ENCODE assay signal across 11 mouse cellular contexts in the genomic region with DNA sequence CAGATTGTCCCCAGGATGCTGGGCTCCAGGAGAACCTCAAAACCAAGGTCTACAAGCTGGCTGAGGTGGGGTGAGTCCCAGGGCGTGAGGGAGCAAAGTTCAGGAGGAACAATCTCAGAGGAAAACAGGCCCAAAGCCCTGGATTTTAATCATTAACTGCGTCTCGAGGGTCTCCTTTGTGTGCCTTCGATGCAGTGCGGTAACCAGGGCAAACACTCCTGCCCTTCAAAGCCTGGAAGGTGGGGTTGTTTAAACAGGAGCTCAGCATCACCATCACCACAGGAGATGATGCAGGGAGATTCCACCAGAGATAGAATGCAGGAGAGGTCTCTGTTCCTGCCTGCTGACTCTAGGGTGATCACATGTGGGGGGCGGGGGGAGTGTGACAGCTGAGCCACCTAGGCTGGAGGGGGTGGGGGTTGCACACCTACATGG. TPM values are rescaled to one million over a fixed set of nuclear protein-coding genes. Genes with fewer than 3 reads are reported as not detected.
DNase-seq lines count a peak whose midpoint lies in the region; ATAC-seq and TF ChIP-seq lines count a peak whose summit lies in the region.
"Had no signal": no experiment of that assay in that cellular context is flagged by ENCODE, and none has a peak within 500 bp of the region (broad histone marks: within the 10 kb centered on the region; RNA-seq: fewer than 3 reads in every experiment).

No protein-coding gene starts in this region.

- no peaks in the 10 kb centered on the region for H3K36me3 ChIP-seq in lung, embryonic 14.5 days (ENCODE audit: insufficient read depth)
- H3K36me3 ChIP-seq in kidney, embryonic 16.5 days (ENCODE audit: insufficient read depth, low read length) = no peaks in the 10 kb centered on the region
- H3K36me3 ChIP-seq in liver, embryonic 16.5 days (ENCODE audit: control insufficient read depth, insufficient read depth) = no peaks in the 10 kb centered on the region
- H3K36me3 ChIP-seq: limb, embryonic 15.5 days had no signal

- no peaks in the 10 kb centered on the region for H3K9me3 ChIP-seq in lung, embryonic 14.5 days (ENCODE audit: low read depth, low read length)
- H3K9me3 ChIP-seq in kidney, embryonic 16.5 days (ENCODE audit: low read length) = no peaks in the 10 kb centered on the region
- no peaks in the 10 kb centered on the region for H3K9me3 ChIP-seq in liver, embryonic 16.5 days (replicated peaks; ENCODE audit: control insufficient read depth, low read length)
- H3K9me3 ChIP-seq: limb, embryonic 15.5 days had no signal

- peak; percentile 44 for ATAC-seq in lung, embryonic 14.5 days (ENCODE audit: insufficient read depth)
- ATAC-seq in kidney, embryonic 16.5 days (ENCODE audit: low FRiP score, low TSS enrichment) = peak; percentile 57
- ATAC-seq in liver, embryonic 16.5 days (ENCODE audit: low read depth) = peak; percentile 62

- H3K27me3 ChIP-seq in lung, embryonic 14.5 days (ENCODE audit: insufficient read depth, low read length) = no peaks in the 10 kb centered on the region
- no peaks in the 10 kb centered on the region for H3K27me3 ChIP-seq in kidney, embryonic 16.5 days (ENCODE audit: insufficient read depth, low read length)
- H3K27me3 ChIP-seq in liver, embryonic 16.5 days (ENCODE audit: control insufficient read depth, insufficient read depth, low read depth, low read length) = no peaks in the 10 kb centered on the region
- H3K27me3 ChIP-seq: limb, embryonic 15.5 days had no signal

- peak; percentile 77 for DNase-seq in lung, embryonic 14.5 days
- no peak for DNase-seq in lung, postnatal 4 days
- DNase-seq in ZHBTc4 (ENCODE audit: low read depth, low spot score) = peak; percentile 69
- no peak for DNase-seq in left cerebral cortex, adult 9 months (ENCODE audit: low spot score in 2 of 2)
- no peak for DNase-seq in right cerebral cortex, postnatal 4 days
- DNase-seq in retina, embryonic 14.5 days (ENCODE audit: low spot score) = no peak
- DNase-seq: cerebellum, adult 11 months had no signal

- H3K4me2 ChIP-seq in lung, embryonic 14.5 days = peak overlapping the region; percentile 16; the same call in 1 of the 2 replicates
- no peak overlapping the region for H3K4me2 ChIP-seq in kidney, embryonic 16.5 days (replicated peaks; ENCODE audit: low read depth, low read length)
- no peak overlapping the region for H3K4me2 ChIP-seq in liver, embryonic 16.5 days (ENCODE audit: low read depth, low read length)
- H3K4me2 ChIP-seq: limb, embryonic 15.5 days had no signal

- peaks cover 52% of the 10 kb centered on the region for H3K4me1 ChIP-seq in lung, embryonic 14.5 days (ENCODE audit: insufficient read depth)
- H3K4me1 ChIP-seq in kidney, embryonic 16.5 days (ENCODE audit: insufficient read depth, low read length) = peaks cover 56% of the 10 kb centered on the region
- peaks cover 14% of the 10 kb centered on the region for H3K4me1 ChIP-seq in liver, embryonic 16.5 days (ENCODE audit: control insufficient read depth, low read depth, low read length)

- peak overlapping the region; percentile 89 for H3K27ac ChIP-seq in lung, embryonic 14.5 days (ENCODE audit: low read depth)
- peak overlapping the region; percentile 90 for H3K27ac ChIP-seq in kidney, embryonic 16.5 days (ENCODE audit: low read length)
- H3K27ac ChIP-seq in liver, embryonic 16.5 days (ENCODE audit: low read length) = peak overlapping the region; percentile 68
- H3K27ac ChIP-seq: limb, embryonic 15.5 days had no signal

- 45% methylated on average over 6 of the region's 6 CpGs for WGBS in lung, embryonic 14.5 days
- WGBS in kidney, embryonic 16.5 days = 38% methylated on average over 6 of the region's 6 CpGs
- 49% methylated on average over 6 of the region's 6 CpGs for WGBS in liver, embryonic 16.5 days (ENCODE audit: insufficient replicate concordance)

- no peak overlapping the region for H3K4me3 ChIP-seq in lung, embryonic 14.5 days (ENCODE audit: low read depth, low read length)
- no peak overlapping the region for H3K4me3 ChIP-seq in kidney, embryonic 16.5 days (ENCODE audit: low read length)
- H3K4me3 ChIP-seq in liver, embryonic 16.5 days (ENCODE audit: low read depth, low read length) = no peak overlapping the region
- H3K4me3 ChIP-seq: limb, embryonic 15.5 days had no signal

- TF ChIP-seq CTCF in lung, embryonic 14.5 days (IDR thresholded peaks at IDR 0.05; ENCODE audit: low read depth) = no peak

- no peak overlapping the region; the same call in 1 of the 2 replicates for H3K9ac ChIP-seq in lung, embryonic 14.5 days
- H3K9ac ChIP-seq in kidney, embryonic 16.5 days (replicated peaks; ENCODE audit: low read length) = no peak overlapping the region
- no peak overlapping the region for H3K9ac ChIP-seq in liver, embryonic 16.5 days (ENCODE audit: low read depth, low read length)
- H3K9ac ChIP-seq: limb, embryonic 15.5 days had no signal

RNA-seq across cellular contexts. Expression of a gene that starts 16.5 kb away (rescaled TPM):
- 1.4 and 1.5 TPM in 2 replicates for polyA plus RNA-seq in lung, embryonic 14.5 days (2014; fragmentation: Nextera tagmentation; extraction: Ambion mirVana)
- 0.69 and 0.89 TPM in 2 replicates for polyA plus RNA-seq in kidney, embryonic 16.5 days (2015; fragmentation: Nextera tagmentation; extraction: Ambion mirVana)
- 0.69 and 0.71 TPM in 2 replicates for polyA plus RNA-seq in liver, embryonic 16.5 days (2015; fragmentation: Nextera tagmentation; extraction: Ambion mirVana)
- polyA plus RNA-seq: heart, postnatal 0 days had no signal

RNA-seq across cellular contexts. Expression of a gene that starts 32.2 kb away (rescaled TPM):
- polyA plus RNA-seq in lung, embryonic 14.5 days (2014; fragmentation: Nextera tagmentation; extraction: Ambion mirVana) = 0.27 TPM in 1 of 2 replicates, not detected in the other
- polyA plus RNA-seq in kidney, embryonic 16.5 days (2015; fragmentation: Nextera tagmentation; extraction: Ambion mirVana) = 0.22 and 0.36 TPM in 2 replicates
- not detected in 2 replicates for polyA plus RNA-seq in liver, embryonic 16.5 days (2015; fragmentation: Nextera tagmentation; extraction: Ambion mirVana)

RNA-seq across cellular contexts. Expression of a gene that starts 42.9 kb away (rescaled TPM):
- not detected in 2 replicates for polyA plus RNA-seq in lung, embryonic 14.5 days (2014; fragmentation: Nextera tagmentation; extraction: Ambion mirVana)
- 0.49 and 1.4 TPM in 2 replicates for polyA plus RNA-seq in kidney, embryonic 16.5 days (2015; fragmentation: Nextera tagmentation; extraction: Ambion mirVana)
- not detected in 2 replicates for polyA plus RNA-seq in liver, embryonic 16.5 days (2015; fragmentation: Nextera tagmentation; extraction: Ambion mirVana)
- polyA plus RNA-seq: heart, postnatal 0 days had no signal

Comparison
In these comparisons a context has a peak if more than half of its experiments do, and no peak if none do; other contexts are left out.
1. DNase-seq: peak in lung, embryonic 14.5 days (single experiment) and ZHBTc4 (single experiment); none in lung, postnatal 4 days (0 of 2), left cerebral cortex, adult 9 months (0 of 2), right cerebral cortex, postnatal 4 days (single experiment) and retina, embryonic 14.5 days (single experiment).
2. Peak in every context shown above with its lines, with median percentiles within 50 percentile points of each other: ATAC-seq and H3K27ac ChIP-seq.